Mouse (Mus musculus): ENCODE data around the gene Ccdc116. TPM values are rescaled to one million over a fixed set of nuclear protein-coding genes. Genes with fewer than 3 reads are reported as not detected.
A peak's percentile ranks its signal among the peaks of the same experiment; 100 is the strongest.

Gene Ccdc116
- 3.7 and 3.9 TPM in 2 replicates for polyA plus RNA-seq (2015; fragmentation: Nextera tagmentation; extraction: Ambion mirVana)

GRCm38 (mm10) chr16:17146772-17147235 is at the start of gene Ccdc116:
Gene Ccdc116, minus strand, starts transcription at chr16:17147229.
- Histone ChIP-seq H3K27ac (ENCODE audit: low read depth, low read length) (peak within 1 kb of the TSS; percentile 81), H3K4me3 (ENCODE audit: low read length) (peak within 1 kb of the TSS; percentile 73), H3K9me3 (ENCODE audit: control insufficient read depth, low read length) (no peaks in the 10 kb centered on the region), H3K36me3 (ENCODE audit: control insufficient read depth, insufficient read depth, low read length) (no peaks in the 10 kb centered on the region), H3K4me2 (ENCODE audit: low read length) (peak within 1 kb of the TSS; percentile 60), H3K4me1 (ENCODE audit: control insufficient read depth, insufficient read depth, low read depth, low read length) (peaks cover 10% of the 10 kb centered on the region), H3K9ac (ENCODE audit: low read depth, low read length) (peak within 1 kb of the TSS; percentile 76), H3K27me3 (replicated peaks; ENCODE audit: control insufficient read depth, insufficient read depth, low read length) (no peaks in the 10 kb centered on the region)
- under 1% methylated on average over 34 of the region's 34 CpGs for WGBS
- ATAC-seq: peak; percentile 85

GRCm38 (mm10) chr16:17193823-17194222 is 46.8 kb upstream of the Ccdc116 start:
- Histone ChIP-seq H3K9ac (ENCODE audit: low read depth, low read length) (no peak overlapping the region), H3K4me1 (ENCODE audit: control insufficient read depth, insufficient read depth, low read depth, low read length) (no peaks in the 10 kb centered on the region), H3K36me3 (ENCODE audit: control insufficient read depth, insufficient read depth, low read length) (no peaks in the 10 kb centered on the region), H3K9me3 (ENCODE audit: control insufficient read depth, low read length) (no peaks in the 10 kb centered on the region), H3K27me3 (replicated peaks; ENCODE audit: control insufficient read depth, insufficient read depth, low read length) (no peaks in the 10 kb centered on the region), H3K4me3 (ENCODE audit: low read length) (no peak overlapping the region), H3K27ac (ENCODE audit: low read depth, low read length) (no peak overlapping the region), H3K4me2 (ENCODE audit: low read length) (no peak overlapping the region)
- WGBS: 92% methylated on average over 4 of the region's 4 CpGs
- ATAC-seq: no peak

- no peak for ATAC-seq
Observed at GRCm38 (mm10) chr16:17185475-17185874, 38.4 kb upstream of the Ccdc116 start.

GRCm38 (mm10) chr16:17183003-17183402 is 36.0 kb upstream of the Ccdc116 start:
- H3K27ac ChIP-seq (ENCODE audit: low read depth, low read length): no peak overlapping the region
- ATAC-seq: no peak
- no peaks in the 10 kb centered on the region for H3K27me3 ChIP-seq (replicated peaks; ENCODE audit: control insufficient read depth, insufficient read depth, low read length)
- no peaks in the 10 kb centered on the region for H3K9me3 ChIP-seq (ENCODE audit: control insufficient read depth, low read length)
- no peak overlapping the region for H3K9ac ChIP-seq (ENCODE audit: low read depth, low read length)
- no peak overlapping the region for H3K4me2 ChIP-seq (ENCODE audit: low read length)
- H3K4me3 ChIP-seq (ENCODE audit: low read length): no peak overlapping the region
- WGBS: 77% methylated on average over 3 of the region's 3 CpGs
- 0 out of 2 replicates have a peak, but pooled peaks cover 2% of the 10 kb centered on the region for H3K36me3 ChIP-seq (ENCODE audit: control insufficient read depth, insufficient read depth, low read length)
- no peaks in the 10 kb centered on the region for H3K4me1 ChIP-seq (ENCODE audit: control insufficient read depth, insufficient read depth, low read depth, low read length)

More at GRCm38 (mm10) chr16:17185475-17185874, 38.4 kb upstream of the Ccdc116 start:
- Histone ChIP-seq H3K27ac (ENCODE audit: low read depth, low read length) (no peak overlapping the region), H3K27me3 (replicated peaks; ENCODE audit: control insufficient read depth, insufficient read depth, low read length) (no peaks in the 10 kb centered on the region), H3K9ac (ENCODE audit: low read depth, low read length) (no peak overlapping the region), H3K4me3 (ENCODE audit: low read length) (no peak overlapping the region), H3K4me1 (ENCODE audit: control insufficient read depth, insufficient read depth, low read depth, low read length) (no peaks in the 10 kb centered on the region), H3K9me3 (ENCODE audit: control insufficient read depth, low read length) (no peaks in the 10 kb centered on the region), H3K36me3 (ENCODE audit: control insufficient read depth, insufficient read depth, low read length) (no peaks in the 10 kb centered on the region), H3K4me2 (ENCODE audit: low read length) (no peak overlapping the region)

- 78% methylated on average over 2 of the region's 2 CpGs for WGBS
- Histone ChIP-seq H3K36me3 (ENCODE audit: control insufficient read depth, insufficient read depth, low read length) (0 out of 2 replicates have a peak, but pooled peaks cover 2% of the 10 kb centered on the region), H3K4me2 (ENCODE audit: low read length) (no peak overlapping the region), H3K27ac (ENCODE audit: low read depth, low read length) (no peak overlapping the region), H3K27me3 (replicated peaks; ENCODE audit: control insufficient read depth, insufficient read depth, low read length) (no peaks in the 10 kb centered on the region), H3K9ac (ENCODE audit: low read depth, low read length) (no peak overlapping the region), H3K4me1 (ENCODE audit: control insufficient read depth, insufficient read depth, low read depth, low read length) (no peaks in the 10 kb centered on the region), H3K9me3 (ENCODE audit: control insufficient read depth, low read length) (no peaks in the 10 kb centered on the region), H3K4me3 (ENCODE audit: low read length) (no peak overlapping the region)
- no peak for ATAC-seq
Observed at GRCm38 (mm10) chr16:17182136-17182535, 35.1 kb upstream of the Ccdc116 start.

- H3K4me1 ChIP-seq (ENCODE audit: control insufficient read depth, insufficient read depth, low read depth, low read length): no peaks in the 10 kb centered on the region
- H3K9me3 ChIP-seq (ENCODE audit: control insufficient read depth, low read length): no peaks in the 10 kb centered on the region
- no peak overlapping the region for H3K9ac ChIP-seq (ENCODE audit: low read depth, low read length)
- H3K4me2 ChIP-seq (ENCODE audit: low read length): no peak overlapping the region
- no peaks in the 10 kb centered on the region for H3K27me3 ChIP-seq (replicated peaks; ENCODE audit: control insufficient read depth, insufficient read depth, low read length)
- H3K27ac ChIP-seq (ENCODE audit: low read depth, low read length): no peak overlapping the region
- 0 out of 2 replicates have a peak, but pooled peaks cover 2% of the 10 kb centered on the region for H3K36me3 ChIP-seq (ENCODE audit: control insufficient read depth, insufficient read depth, low read length)
- 87% methylated on average over 4 of the region's 4 CpGs for WGBS
- no peak for ATAC-seq
- H3K4me3 ChIP-seq (ENCODE audit: low read length): no peak overlapping the region
Observed at GRCm38 (mm10) chr16:17181382-17181781, 34.4 kb upstream of the Ccdc116 start.

GRCm38 (mm10) chr16:17179706-17180105 is 32.7 kb upstream of the Ccdc116 start:
- Histone ChIP-seq H3K4me3 (ENCODE audit: low read length) (no peak overlapping the region), H3K4me2 (ENCODE audit: low read length) (no peak overlapping the region), H3K36me3 (ENCODE audit: control insufficient read depth, insufficient read depth, low read length) (peaks cover 7% of the 10 kb centered on the region; the same call in 1 of the 2 replicates), H3K9ac (ENCODE audit: low read depth, low read length) (no peak overlapping the region), H3K9me3 (ENCODE audit: control insufficient read depth, low read length) (no peaks in the 10 kb centered on the region), H3K4me1 (ENCODE audit: control insufficient read depth, insufficient read depth, low read depth, low read length) (no peaks in the 10 kb centered on the region), H3K27me3 (replicated peaks; ENCODE audit: control insufficient read depth, insufficient read depth, low read length) (no peaks in the 10 kb centered on the region), H3K27ac (ENCODE audit: low read depth, low read length) (no peak overlapping the region)
- ATAC-seq: no peak
- 94% methylated on average over 3 of the region's 3 CpGs for WGBS

GRCm38 (mm10) chr16:17177623-17178170 is 30.7 kb upstream of the Ccdc116 start:
- no peak overlapping the region for H3K27ac ChIP-seq (ENCODE audit: low read depth, low read length)
- WGBS: 92% methylated on average over 1 of the region's 1 CpGs
- H3K36me3 ChIP-seq (ENCODE audit: control insufficient read depth, insufficient read depth, low read length): peaks cover 11% of the 10 kb centered on the region; the same call in 1 of the 2 replicates
- H3K4me2 ChIP-seq (ENCODE audit: low read length): no peak overlapping the region
- no peaks in the 10 kb centered on the region for H3K27me3 ChIP-seq (replicated peaks; ENCODE audit: control insufficient read depth, insufficient read depth, low read length)
- H3K9me3 ChIP-seq (ENCODE audit: control insufficient read depth, low read length): no peaks in the 10 kb centered on the region
- no peak overlapping the region for H3K9ac ChIP-seq (ENCODE audit: low read depth, low read length)
- ATAC-seq: no peak
- H3K4me1 ChIP-seq (ENCODE audit: control insufficient read depth, insufficient read depth, low read depth, low read length): no peaks in the 10 kb centered on the region
- H3K4me3 ChIP-seq (ENCODE audit: low read length): no peak overlapping the region

GRCm38 (mm10) chr16:17175765-17176164 is 28.7 kb upstream of the Ccdc116 start:
- H3K27ac ChIP-seq (ENCODE audit: low read depth, low read length): no peak overlapping the region
- no peaks in the 10 kb centered on the region for H3K27me3 ChIP-seq (replicated peaks; ENCODE audit: control insufficient read depth, insufficient read depth, low read length)
- WGBS: 95% methylated on average over 2 of the region's 2 CpGs
- no peaks in the 10 kb centered on the region for H3K9me3 ChIP-seq (ENCODE audit: control insufficient read depth, low read length)
- no peaks in the 10 kb centered on the region for H3K4me1 ChIP-seq (ENCODE audit: control insufficient read depth, insufficient read depth, low read depth, low read length)
- H3K9ac ChIP-seq (ENCODE audit: low read depth, low read length): no peak overlapping the region
- no peak for ATAC-seq
- peaks cover 17% of the 10 kb centered on the region; the same call in 1 of the 2 replicates for H3K36me3 ChIP-seq (ENCODE audit: control insufficient read depth, insufficient read depth, low read length)
- H3K4me2 ChIP-seq (ENCODE audit: low read length): no peak overlapping the region
- no peak overlapping the region for H3K4me3 ChIP-seq (ENCODE audit: low read length)

Measured in hindbrain, embryonic 16.5 days (tissue).